Mouse (Mus musculus) left cerebral cortex, postnatal 10 days (tissue): ENCODE results near the gene Cts8. TPM values are rescaled to one million over a fixed set of nuclear protein-coding genes. Genes with fewer than 3 reads are reported as not detected.

Experiments
- DNase-seq, 2 experiments: peaks; one replicate each; pipeline ENCODE4 v3.0.0; 2021 to 2022; ENCODE audit warnings: low spot score in 2 of 2, mixed read lengths in 1 of 2; ENCODE audit errors: extremely low spot score in 1 of 2
- intact Hi-C: fragments of 180-260 bp; cut with DNase I; formaldehyde crosslinking; loops from one replicate; pipeline ENCODE4 v1.15.1; 2025
- total RNA-seq, 2 experiments: library from RNA; stranded (reverse); gene quantifications; 2 replicates each; pipeline ENCODE4 v1.2.3; 2021

The Cts8 gene
- total RNA-seq, result not detected

GRCm38 (mm10) chr13:61255258-61255657, at the start of gene Cts8:
Cts8 (minus strand) TSS chr13:61255358.
- intact Hi-C loops, result no loop called here
- DNase-seq, result no peak

- DNase-seq, result no peak
- intact Hi-C loops, result no loop called here
These were observed 33.6 kb upstream of the Cts8 start, which contains the start of gene Gm49398 for GRCm38 (mm10) chr13:61288739-61289138. Gm49398 (minus strand) TSS chr13:61288839.

GRCm38 (mm10) chr13:61241076-61241947, 13.8 kb downstream of the Cts8 start:
- peak; percentile 1 to 47 for DNase-seq
- intact Hi-C loops, result loop anchor here (5.0 kb wide), 1 partner anchor 484 kb away; no protein-coding TSS in a partner anchor

- intact Hi-C loops, result no loop called here
- no peak for DNase-seq
These were observed 51.8 kb downstream of the Cts8 start, which contains the start of gene Cts6 for GRCm38 (mm10) chr13:61203310-61203709. Cts6 (minus strand) TSS chr13:61203410.

Other genes starting within 250 kb of the Cts8 start
- not detected for gene Ctsj, start 249.4 kb downstream of the Cts8 start, total RNA-seq
- not detected for gene Ctsq, start 214.7 kb downstream of the Cts8 start, total RNA-seq
- not detected for gene Ctsr, start 91.1 kb downstream of the Cts8 start, total RNA-seq
- not detected for gene Cts6, start 51.9 kb downstream of the Cts8 start, total RNA-seq
- gene Gm49398, start 33.5 kb upstream of the Cts8 start, total RNA-seq, result not detected
- not detected for gene Cts7, start 102.8 kb upstream of the Cts8 start, total RNA-seq